Mouse (Mus musculus) gastrocnemius, adult 2 months (tissue): ENCODE measurements around the gene Stx8. TPM values are rescaled to one million over a fixed set of nuclear protein-coding genes. Genes with fewer than 3 reads are reported as not detected.
A peak's percentile ranks its signal among the peaks of the same experiment; 100 is the strongest.

Source experiments
- DNase-seq: peaks from one replicate; pipeline ENCODE4 v3.0.0; 2022
- H3K27ac ChIP-seq: fragments of 200-600 bp; 2 replicates; pipeline ENCODE4 v1.8.1; 2022; ENCODE audit warnings: mild to moderate bottlenecking
- H3K4me3 ChIP-seq: fragments of 200-600 bp; 2 replicates; pipeline ENCODE4 v1.8.1; 2022; ENCODE audit warnings: mild to moderate bottlenecking, moderate library complexity
- CTCF ChIP-seq: fragments of 200-600 bp; IDR thresholded peaks from 2 replicates; pipeline ENCODE4 v1.8.1; 2022; ENCODE audit warnings: antibody characterized with exemption, mild to moderate bottlenecking, moderate library complexity
- intact Hi-C: fragments of 180-260 bp; cut with DNase I; formaldehyde crosslinking; loops from one replicate; pipeline ENCODE4 v1.15.1; 2025
- long read RNA-seq, 2 experiments: library from polyadenylated mRNA; stranded (forward); transcript quantifications; one replicate each; pipeline ENCODE4 v2.0.0; 2021
- total RNA-seq, 2 experiments: library from RNA; stranded (reverse); gene quantifications; 2 replicates each; pipeline ENCODE4 v1.2.3; 2021

The Stx8 gene
- 10 to 100 TPM; 21.0 to 25.9 TPM for total RNA-seq
- long read RNA-seq, experiment 1, full-length matches to known transcripts: 20 of 21 reads
- long read RNA-seq, experiment 1, partial matches to known transcripts: 0 of 21 reads
- long read RNA-seq, experiment 1, other reads (novel, unspliced or antisense): 1 of 21 reads
- long read RNA-seq, experiment 2, full-length matches to known transcripts: 19 of 20 reads
- long read RNA-seq, experiment 2, partial matches to known transcripts: 1 of 20 reads
- long read RNA-seq, experiment 2, other reads (novel, unspliced or antisense): 0 of 20 reads

DNA sequence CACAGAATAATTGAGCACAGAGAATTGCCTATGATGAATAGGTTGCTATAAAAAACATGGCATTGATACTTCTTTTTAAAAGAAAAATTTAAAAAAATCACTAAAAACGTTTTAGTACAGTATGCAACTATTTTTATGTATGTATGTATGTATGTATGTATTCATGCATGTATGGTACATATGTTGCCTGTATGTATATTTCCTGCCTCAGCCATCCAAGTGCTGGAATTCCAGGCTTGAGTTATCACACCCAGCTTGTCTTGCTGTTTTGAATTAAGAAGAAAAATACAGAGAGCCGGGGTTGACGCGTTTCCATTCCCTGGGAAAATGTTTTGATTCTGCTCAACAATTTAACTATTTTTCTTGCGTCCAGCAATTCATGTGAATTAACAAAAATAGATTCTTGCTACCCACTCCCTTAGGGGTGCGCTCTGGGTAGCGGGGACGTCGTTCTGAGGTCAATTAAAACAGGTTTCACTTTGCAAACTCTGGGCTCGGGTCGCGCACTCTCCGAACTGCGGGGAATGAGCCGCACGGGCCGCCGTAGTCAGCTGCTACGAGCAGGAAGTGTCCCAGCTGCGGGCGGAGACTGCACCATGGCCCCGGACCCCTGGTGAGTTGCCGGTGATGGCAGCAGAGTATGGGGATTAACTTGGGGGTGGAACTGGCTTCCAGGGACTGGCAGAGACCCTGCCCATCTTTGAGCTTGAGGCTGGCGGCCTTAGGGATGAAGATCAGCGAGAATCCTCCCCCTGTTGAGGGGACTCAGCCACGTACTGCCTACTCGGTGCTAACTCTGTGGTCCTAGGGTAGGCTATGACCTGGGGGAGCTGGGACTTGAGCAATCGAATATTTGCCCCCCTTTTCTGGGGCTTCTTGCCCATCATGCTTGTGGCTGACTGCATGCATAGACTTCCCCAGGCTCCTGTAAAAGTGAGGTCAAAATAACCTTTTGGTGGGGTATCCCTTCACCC, at the start of gene Stx8:
Gene Stx8, plus strand, starts transcription at position 289 of the 974 bp plus-strand sequence.
- DNase-seq: peak; percentile 97
- Histone ChIP-seq H3K27ac (peak within 1 kb of the TSS; percentile 88), H3K4me3 (peak within 1 kb of the TSS; percentile 90)
- intact Hi-C loops: loop anchor here (10.0 kb wide), 1 partner anchor 141 kb away; no protein-coding TSS in a partner anchor
- TF ChIP-seq CTCF: no peak

DNA sequence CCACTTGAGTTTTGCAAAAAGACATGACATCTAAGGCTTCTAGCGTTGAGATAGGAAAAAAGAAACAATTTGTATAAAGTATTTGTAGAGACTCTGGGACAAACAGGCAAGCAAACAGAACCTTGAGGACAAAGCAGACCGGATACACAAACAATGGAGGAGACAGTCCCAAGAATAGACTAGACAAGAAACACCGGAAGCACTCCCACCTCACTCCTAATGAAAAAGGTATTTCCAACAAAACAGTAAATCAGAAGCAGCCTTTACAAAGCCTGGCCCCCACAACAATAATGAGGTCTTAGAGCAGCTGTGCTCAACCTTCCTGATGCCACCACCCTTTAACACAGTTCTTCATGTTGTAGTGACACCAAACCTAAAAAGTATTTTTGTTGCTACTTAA, 48.9 kb upstream of the Stx8 start:
- intact Hi-C loops: no loop called here
- H3K4me3 ChIP-seq: no peak overlapping the region
- no peak for DNase-seq
- H3K27ac ChIP-seq: no peak overlapping the region; the same call in 1 of the 2 replicates
- no peak for TF ChIP-seq CTCF

- intact Hi-C loops: no loop called here
- no peak overlapping the region for H3K27ac ChIP-seq
- no peak for TF ChIP-seq CTCF
- H3K4me3 ChIP-seq: no peak overlapping the region
- DNase-seq: no peak
These were observed 46.4 kb upstream of the Stx8 start for GRCm38 (mm10) chr11:67919593-67919992.

DNA sequence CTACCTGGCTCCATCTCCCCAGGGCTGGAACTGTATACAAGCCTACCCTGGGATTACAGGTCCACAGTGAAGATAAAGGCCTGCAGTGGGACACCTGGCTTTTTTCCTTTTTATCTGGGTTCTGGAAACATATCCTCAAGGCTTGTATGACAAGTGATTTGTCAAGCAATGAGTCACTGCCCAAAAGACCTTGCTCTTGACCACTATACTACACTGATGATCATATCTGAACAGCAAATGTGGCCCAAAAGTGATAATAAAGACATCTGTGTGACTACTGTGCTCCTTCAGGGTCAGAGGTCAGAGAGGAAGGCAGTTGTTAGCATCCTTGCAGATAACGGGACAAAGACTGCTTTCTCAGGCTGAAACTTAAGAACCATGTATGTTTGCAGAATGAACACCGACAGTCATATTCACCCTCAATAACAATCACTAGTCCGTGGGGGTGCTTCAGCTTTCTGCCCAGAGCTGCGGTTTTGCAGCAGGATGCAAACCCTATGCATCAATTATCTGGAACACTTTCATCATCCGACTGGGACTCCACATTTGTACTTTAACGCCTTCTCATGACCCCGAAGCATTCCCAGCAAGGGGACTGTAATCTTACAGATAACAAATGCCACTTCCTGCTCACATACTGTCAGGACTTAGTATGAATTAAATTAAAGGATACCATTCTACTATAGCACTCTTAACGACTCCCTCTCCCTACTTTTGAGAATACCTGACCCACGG, 45.6 kb upstream of the Stx8 start:
- intact Hi-C loops: no loop called here
- no peak for DNase-seq
- TF ChIP-seq CTCF: no peak
- Histone ChIP-seq H3K27ac (0 out of 2 replicates have a peak overlapping the region, but pooled peaks have one; percentile 3), H3K4me3 (peak overlapping the region; percentile 80; the same call in 1 of the 2 replicates)

DNA sequence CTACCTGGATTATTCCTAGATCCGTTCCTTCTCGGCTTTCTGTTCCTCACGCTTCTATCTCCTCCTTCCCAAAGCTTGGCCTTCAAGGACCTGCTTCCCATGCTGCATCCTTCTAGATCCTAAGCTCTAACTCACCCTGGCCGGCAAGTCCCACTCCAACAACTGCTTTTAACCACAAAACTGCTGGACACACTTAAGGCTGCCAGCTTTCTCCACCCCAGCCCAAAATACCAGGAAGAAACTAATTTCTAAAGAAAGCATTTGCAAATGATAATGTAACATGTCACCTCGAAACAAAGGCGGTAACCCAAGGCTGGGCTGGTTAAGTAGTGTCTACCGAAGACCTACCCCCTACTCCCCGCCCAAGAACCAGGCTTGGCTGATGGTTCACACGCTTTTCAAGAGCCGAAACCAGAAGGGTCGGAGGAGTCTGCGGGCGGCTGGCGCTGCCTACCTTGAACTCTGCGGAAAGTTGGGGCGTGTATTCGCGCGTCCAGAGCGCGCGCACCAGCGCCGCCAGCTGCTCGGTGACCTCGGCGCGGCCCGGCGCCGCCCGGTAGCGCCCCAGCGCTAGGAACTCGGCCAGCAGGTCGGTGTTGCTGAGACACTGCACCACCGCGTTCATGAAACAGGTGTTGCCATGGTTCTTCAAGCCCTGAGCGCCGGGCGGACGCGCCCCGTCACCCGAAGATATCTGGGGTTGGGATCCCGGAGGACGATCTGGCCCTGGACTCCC, 44.7 kb upstream of the Stx8 start:
- H3K4me3 ChIP-seq: peak overlapping the region; percentile 80
- DNase-seq: peak; percentile 72
- peak; percentile 34; the same call in 1 of the 2 replicates for TF ChIP-seq CTCF
- intact Hi-C loops: no loop called here
- peak overlapping the region; percentile 82 for H3K27ac ChIP-seq

DNA sequence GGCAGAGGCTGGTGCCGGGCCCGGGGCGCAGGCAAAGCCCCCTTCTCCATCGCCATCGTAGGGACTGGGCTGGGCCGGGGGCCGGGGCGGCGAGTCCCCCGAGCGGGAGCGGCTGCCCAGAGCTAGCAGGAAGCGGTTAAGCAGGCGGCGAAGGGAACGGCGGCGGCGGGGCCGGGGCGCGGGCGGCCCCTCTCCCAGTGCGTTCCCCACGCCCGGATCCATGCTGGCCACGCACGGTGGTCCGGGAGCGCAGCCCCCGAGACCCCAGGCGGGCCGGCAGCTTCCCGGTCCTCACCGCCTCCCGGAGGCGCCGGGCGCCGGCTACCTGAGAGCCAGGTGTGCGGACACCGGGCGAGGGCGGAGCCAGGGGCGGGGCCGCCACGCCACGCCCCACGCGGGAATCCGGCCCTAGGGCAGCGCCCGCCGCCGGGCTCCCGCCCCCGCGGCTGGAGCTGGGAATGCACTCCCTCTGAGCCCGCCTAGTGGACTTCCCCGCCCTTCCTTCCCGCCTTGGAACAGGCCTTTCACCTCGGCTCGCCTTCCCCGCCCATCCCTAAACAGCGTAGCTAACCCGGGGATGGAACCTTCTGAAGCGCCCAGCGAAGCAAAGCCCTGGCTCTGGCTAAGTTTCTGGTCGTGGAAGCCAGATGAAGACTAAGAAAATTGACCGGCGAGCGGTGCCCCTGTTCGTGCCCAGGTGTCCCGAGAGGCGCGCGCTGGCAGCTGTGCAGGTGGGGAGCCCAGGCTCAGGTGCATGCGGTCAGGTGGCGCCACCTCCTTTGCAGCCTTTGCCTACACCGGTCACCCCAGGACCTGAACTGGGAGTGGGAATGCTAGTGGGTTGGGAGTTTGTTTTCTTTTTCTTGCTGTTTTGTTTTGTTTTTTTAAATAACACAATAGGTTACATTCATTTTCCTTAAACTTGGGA, 43.9 kb upstream of the Stx8 start, which contains the start of gene Usp43:
Gene Usp43, minus strand, starts transcription at position 327 of the 928 bp plus-strand sequence.
- TF ChIP-seq CTCF: peak; percentile 8; the same call in 1 of the 2 replicates
- peak; percentile 70 for DNase-seq
- Histone ChIP-seq H3K4me3 (peak within 1 kb of the TSS; percentile 80), H3K27ac (peak within 1 kb of the TSS; percentile 82)
- intact Hi-C loops: loop anchor here (2.0 kb wide), 1 partner anchor 21 kb away; no protein-coding TSS in a partner anchor

DNA sequence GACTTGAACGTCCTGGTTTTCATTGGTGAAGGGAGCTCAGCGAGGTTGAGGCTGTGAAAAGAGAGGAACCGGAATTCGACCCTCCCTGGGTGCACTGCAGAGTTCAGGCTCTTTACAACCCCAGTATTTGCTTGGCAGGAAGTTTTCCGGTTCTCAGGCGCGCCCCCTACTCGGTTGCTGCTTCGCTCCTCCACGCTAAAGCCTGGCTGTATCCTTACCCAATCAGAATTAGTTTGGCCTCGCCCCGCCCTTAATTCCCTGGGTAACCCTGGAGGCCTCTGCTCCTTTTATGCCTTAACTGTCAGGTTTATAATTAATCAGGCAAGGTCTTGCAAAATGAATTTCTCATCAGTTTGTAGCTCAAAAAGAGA, 43.3 kb upstream of the Stx8 start:
- TF ChIP-seq CTCF: peak; percentile 24
- intact Hi-C loops: loop anchor here (2.0 kb wide), 1 partner anchor 22 kb away; no protein-coding TSS in a partner anchor
- H3K27ac ChIP-seq: peak overlapping the region; percentile 81
- peak overlapping the region; percentile 80 for H3K4me3 ChIP-seq
- peak; percentile 66 for DNase-seq

GRCm38 (mm10) chr11:67923720-67924119, 42.3 kb upstream of the Stx8 start:
- Histone ChIP-seq H3K4me3 (no peak overlapping the region), H3K27ac (no peak overlapping the region)
- intact Hi-C loops: loop anchor here (2.0 kb wide), 1 partner anchor 23 kb away; no protein-coding TSS in a partner anchor
- DNase-seq: no peak
- TF ChIP-seq CTCF: peak; percentile 34; the same call in 1 of the 2 replicates

DNA sequence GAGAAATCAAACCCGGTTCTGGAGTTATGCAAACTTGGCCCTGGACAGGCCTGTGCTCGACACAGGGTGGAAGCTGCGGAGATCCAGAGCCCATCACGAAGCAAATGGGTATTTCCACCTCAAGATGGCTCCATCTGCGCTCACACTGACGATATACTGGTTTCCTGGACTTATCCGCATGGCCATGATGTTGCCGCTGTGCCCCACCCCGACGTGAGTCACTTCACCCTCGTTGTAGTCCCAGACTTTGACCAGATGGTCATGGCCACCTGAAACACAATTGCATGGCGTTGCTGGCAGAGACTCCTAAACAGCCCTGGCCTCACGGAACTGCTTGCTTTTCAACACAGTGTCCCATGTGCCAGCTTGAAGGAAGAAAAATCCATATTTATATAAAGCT, 41.0 kb upstream of the Stx8 start:
- TF ChIP-seq CTCF: no peak
- intact Hi-C loops: no loop called here
- DNase-seq: no peak
- Histone ChIP-seq H3K4me3 (no peak overlapping the region), H3K27ac (no peak overlapping the region)

DNA sequence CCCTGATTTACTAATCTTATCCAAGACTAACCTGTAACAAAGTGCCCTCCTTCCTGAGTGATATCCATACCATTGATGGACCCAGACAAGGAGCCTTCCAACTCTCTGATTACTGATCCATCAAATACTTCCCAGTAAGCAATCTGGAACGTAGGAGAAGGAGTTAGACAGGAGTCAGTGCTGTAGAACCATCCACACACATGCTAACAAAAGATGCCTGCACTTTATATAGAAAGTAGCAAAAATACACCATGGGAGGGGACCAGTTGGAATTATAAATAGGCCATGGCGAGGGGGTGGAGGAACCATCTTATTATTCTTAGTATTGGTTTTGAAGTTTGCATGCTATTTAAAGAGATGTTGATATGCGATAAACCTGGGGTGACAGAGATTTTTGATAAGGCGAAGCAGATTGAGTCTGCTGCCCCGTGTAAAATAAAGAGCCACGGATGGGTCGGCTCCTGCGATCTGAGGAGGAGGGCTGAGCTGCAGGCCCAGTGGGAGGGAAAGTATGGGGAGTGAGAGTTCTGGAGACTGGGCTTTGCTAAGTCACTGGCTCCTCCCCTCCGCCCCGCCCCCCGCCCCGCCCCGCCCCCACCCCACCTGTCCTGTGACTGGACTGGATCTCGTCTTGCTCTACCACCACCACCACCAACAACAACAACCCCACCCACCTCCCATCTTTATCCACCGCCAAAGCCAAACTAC, 39.5 kb upstream of the Stx8 start:
- H3K27ac ChIP-seq: no peak overlapping the region
- no peak for TF ChIP-seq CTCF
- H3K4me3 ChIP-seq: no peak overlapping the region
- DNase-seq: no peak
- intact Hi-C loops: no loop called here
